Mouse (Mus musculus) gastrocnemius, postnatal 25 days (tissue): ENCODE data around the gene Gm11992. TPM values are rescaled to one million over a fixed set of nuclear protein-coding genes. Genes with fewer than 3 reads are reported as not detected.

Source experiments
- DNase-seq: peaks from one replicate; pipeline ENCODE4 v3.0.0; 2022
- long read RNA-seq, 2 experiments: library from polyadenylated mRNA; stranded (forward); transcript quantifications; one replicate each; pipeline ENCODE4 v2.0.0; 2021
- total RNA-seq, 2 experiments: library from RNA; stranded (reverse); gene quantifications; 1 replicate in 1 of 2; 2 replicates in 1 of 2; pipeline ENCODE4 v1.2.3; 2021

Gene Gm11992
- total RNA-seq: not detected
- long read RNA-seq, experiment 1: 0 reads
- long read RNA-seq, experiment 2: 0 reads

- DNase-seq: peak; percentile 70
These were observed at the start of gene Gm11992 for GRCm38 (mm10) chr11:9048011-9048702. Gene Gm11992, plus strand, starts transcription at chr11:9048594.

- DNase-seq: no peak
These were observed 39.6 kb upstream of the Gm11992 start for GRCm38 (mm10) chr11:9008761-9009160.

- DNase-seq: peak; percentile 9
These were observed 38.0 kb upstream of the Gm11992 start for GRCm38 (mm10) chr11:9010416-9010815.

- peak; percentile 81 for DNase-seq
These were observed 37.5 kb upstream of the Gm11992 start, which contains the start of gene Hus1 for GRCm38 (mm10) chr11:9010853-9011339. Gene Hus1, minus strand, starts transcription at chr11:9011191.

- no peak for DNase-seq
These were observed 37.0 kb upstream of the Gm11992 start for GRCm38 (mm10) chr11:9011348-9011747.

- no peak for DNase-seq
These were observed 33.7 kb upstream of the Gm11992 start for GRCm38 (mm10) chr11:9014740-9015139.

GRCm38 (mm10) chr11:9018491-9019267, 29.7 kb upstream of the Gm11992 start:
- DNase-seq: no peak

GRCm38 (mm10) chr11:9020207-9020606, 28.2 kb upstream of the Gm11992 start:
- no peak for DNase-seq

GRCm38 (mm10) chr11:9024782-9025181, 23.6 kb upstream of the Gm11992 start:
- no peak for DNase-seq

- DNase-seq: no peak
These were observed 23.2 kb upstream of the Gm11992 start for GRCm38 (mm10) chr11:9025211-9025610.

- DNase-seq: no peak
These were observed 16.9 kb upstream of the Gm11992 start for GRCm38 (mm10) chr11:9031530-9031929.

GRCm38 (mm10) chr11:9046546-9046945, 1.8 kb upstream of the Gm11992 start:
- no peak for DNase-seq

GRCm38 (mm10) chr11:9047044-9047443, 1.4 kb upstream of the Gm11992 start:
- DNase-seq: no peak

GRCm38 (mm10) chr11:9048703-9049060, 288 bp downstream of the Gm11992 start, which contains the start of gene Sun3:
Gene Sun3, minus strand, starts transcription at chr11:9048991.
- no peak for DNase-seq

GRCm38 (mm10) chr11:9050241-9050640, 1.8 kb downstream of the Gm11992 start:
- no peak for DNase-seq

- DNase-seq: no peak
These were observed 3.5 kb downstream of the Gm11992 start for GRCm38 (mm10) chr11:9051895-9052294.

- no peak for DNase-seq
These were observed 8.5 kb downstream of the Gm11992 start for GRCm38 (mm10) chr11:9056937-9057336.

- no peak for DNase-seq
These were observed 9.3 kb downstream of the Gm11992 start for GRCm38 (mm10) chr11:9057711-9058110.

GRCm38 (mm10) chr11:9060029-9060428, 11.6 kb downstream of the Gm11992 start:
- DNase-seq: no peak

- DNase-seq: no peak
These were observed 12.1 kb downstream of the Gm11992 start for GRCm38 (mm10) chr11:9060484-9060883.

- DNase-seq: no peak
These were observed 28.1 kb downstream of the Gm11992 start for GRCm38 (mm10) chr11:9076444-9076843.

GRCm38 (mm10) chr11:9113189-9113588, 64.8 kb downstream of the Gm11992 start:
- no peak for DNase-seq
